Mouse (Mus musculus) neutrophil, adult 5-6 weeks (primary cell): Measurements from ENCODE around the gene Cxcr5. TPM values are rescaled to one million over a fixed set of nuclear protein-coding genes. Genes with fewer than 3 reads are reported as not detected.

Experiments
- ATAC-seq: fragments of 151-379, 151-347 bp; 2 replicates; pipeline ENCODE4 v1.8.0; 2017; ENCODE audit warnings: mild to moderate bottlenecking, moderate TSS enrichment; ENCODE audit not compliant: insufficient number of reproducible peaks, poor library complexity, low FRiP score, severe bottlenecking; ENCODE audit errors: extremely low read depth
- total RNA-seq: library from RNA; stranded (forward); fragments of 200-1000 nt; gene quantifications from 2 replicates; pipeline ENCODE4 v1.2.3, GENCODE M21; 2017

Gene Cxcr5
- total RNA-seq, 1 experiment from 2014 or later: 207 TPM

DNA sequence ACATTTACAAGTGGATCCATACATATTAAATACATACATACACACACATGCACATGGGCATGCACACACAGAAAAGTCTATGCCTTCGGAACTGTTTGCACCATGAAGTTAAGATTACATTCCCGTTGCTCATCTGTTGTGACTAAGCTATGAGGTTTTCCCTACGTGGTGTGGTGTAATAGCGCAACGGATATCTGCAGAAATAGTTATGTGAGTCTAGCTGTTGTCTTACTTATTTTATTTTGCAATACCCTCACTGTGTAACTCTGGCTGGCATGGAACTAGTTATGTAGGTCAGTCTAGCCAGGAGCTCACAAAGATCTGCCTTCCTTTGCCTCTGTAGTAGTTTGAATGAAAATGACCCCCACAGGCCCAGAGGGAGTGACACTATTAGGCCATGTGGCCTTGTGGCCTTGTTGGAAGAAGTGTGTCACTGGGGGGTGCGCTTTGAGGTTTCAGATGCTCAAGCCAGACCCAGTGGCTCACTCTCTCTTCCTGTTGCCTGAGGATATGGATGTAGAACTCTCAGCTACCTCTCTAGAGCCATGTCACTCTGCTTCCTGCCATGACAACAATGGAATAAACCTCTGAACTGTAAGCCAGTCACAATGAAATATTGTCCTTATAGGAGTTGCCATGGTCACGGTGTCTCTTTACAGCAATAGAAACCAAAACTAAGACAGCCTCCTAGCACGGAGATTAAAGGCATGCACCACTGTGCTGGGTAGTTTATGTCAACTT lies 13.1 kb downstream of the Cxcr5 start:
- ATAC-seq: peak; percentile 18

DNA sequence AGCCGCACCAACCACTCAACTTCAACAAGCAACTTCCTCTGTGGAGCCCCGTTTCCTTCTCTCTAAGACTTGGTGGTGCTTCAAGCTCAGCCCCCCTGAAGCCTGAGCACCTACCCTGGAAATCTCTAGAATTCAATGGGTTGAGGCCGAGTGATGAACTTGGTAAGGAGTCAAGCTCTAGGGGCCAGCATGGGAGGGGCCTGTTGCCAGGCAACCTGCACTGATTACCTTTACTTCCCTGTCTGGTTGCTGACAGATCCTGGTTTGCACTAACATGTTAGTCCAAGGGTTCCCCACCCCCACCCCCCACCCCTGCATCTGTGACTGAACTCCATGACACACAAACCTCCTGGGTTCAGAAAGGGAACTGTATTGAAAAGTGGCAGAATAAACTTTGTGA lies 16.7 kb downstream of the Cxcr5 start:
- ATAC-seq: peak; percentile 78

DNA sequence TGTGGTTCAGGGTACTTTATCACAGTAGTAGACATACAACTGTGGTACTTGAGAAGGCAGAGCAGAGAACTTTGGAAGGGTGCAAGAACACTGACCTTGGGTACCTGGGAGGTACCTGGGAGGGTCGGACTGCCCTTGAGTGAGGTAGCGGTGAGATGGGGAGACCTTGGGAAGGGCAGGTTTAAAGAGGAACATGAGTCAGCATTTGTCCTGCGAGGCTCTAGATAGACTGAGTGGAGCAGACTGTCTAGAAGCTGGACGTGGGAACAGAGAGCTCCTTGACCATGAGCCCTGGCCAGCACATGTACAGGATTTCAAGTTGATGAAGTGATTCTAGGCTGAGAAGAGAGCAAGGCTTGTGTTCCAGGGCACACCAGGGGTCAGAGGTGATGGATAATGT lies 19.3 kb downstream of the Cxcr5 start:
- ATAC-seq: no peak

DNA sequence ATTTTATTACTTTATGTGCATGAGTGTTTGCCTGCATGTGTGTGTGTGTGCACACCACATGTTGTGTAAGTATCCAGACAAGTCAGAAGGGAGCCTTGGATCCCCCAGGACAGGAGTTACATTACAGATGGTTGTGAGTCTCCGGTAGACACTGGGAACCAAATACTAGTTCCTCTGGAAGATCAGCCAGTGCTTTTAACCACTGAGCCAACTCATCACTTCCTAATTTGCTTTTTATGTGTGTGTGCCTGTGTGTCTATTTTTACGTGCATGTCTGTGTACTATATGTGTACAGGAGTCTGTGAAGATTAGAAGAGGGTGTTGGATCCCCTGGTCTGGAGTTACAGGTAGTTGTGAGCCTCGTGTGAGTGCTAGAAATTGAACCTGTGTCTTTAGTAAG lies 21.0 kb downstream of the Cxcr5 start:
- ATAC-seq: no peak

DNA sequence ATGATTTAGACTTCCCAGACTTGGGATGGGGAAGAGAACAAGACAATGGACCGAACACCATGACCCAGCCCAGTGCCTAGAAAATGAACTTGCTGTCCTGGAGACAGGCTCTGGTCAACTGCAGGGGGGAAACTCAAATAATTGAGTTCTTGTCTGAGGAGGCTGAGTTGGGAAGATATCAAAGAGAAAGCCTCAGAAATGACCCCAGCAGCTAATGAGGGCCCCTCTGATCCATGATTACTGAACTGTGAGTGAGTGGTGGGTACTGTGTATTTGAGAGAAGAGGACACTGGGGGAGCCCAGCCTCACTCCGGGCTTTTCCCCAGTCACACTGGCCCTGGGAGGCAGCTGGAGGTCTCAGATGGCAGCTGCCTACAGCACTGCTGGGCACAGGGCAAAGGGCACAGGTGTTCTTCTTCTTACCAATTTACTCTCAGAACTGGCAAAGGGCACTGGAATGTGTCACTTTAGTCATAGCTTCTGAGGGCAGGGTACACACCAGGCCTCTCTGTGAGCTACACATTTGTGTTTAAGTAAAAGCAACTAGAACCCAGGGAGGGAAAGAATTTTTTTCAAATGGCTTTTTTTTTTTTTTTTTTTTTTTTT lies 21.8 kb downstream of the Cxcr5 start:
- no peak for ATAC-seq

DNA sequence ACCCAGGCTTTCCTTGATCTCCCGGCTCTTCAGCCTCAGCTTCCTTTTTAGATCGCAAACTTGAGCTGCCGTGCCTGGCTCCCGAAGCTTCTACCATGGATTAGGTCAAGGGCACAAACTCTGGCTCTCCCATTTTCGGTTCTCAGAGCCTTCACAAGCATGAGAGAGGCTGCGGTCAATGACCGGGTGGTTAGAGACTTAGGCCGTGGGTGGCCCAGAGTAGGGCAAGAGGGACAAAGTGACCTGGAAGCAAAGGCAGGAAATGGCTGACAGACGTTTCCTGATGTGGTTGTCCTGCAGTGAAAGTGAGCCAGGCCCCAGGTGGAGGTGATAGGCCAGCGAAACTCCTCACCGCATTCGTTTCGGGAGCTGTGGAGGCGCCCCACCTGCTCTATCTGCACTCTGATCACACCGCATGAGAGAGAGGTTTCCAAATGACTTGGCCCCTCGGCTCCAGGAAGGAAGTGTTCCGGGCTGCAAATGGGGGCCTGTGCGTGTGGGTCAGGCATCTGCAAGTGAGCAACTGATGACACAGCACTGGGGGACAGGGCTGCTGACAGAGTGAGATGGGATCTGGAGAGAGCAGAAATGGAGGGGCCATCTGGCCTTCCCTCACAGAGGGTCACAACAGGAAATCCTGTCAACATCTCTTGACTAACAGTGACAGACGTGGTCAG lies 23.9 kb downstream of the Cxcr5 start:
- ATAC-seq: peak; percentile 19

DNA sequence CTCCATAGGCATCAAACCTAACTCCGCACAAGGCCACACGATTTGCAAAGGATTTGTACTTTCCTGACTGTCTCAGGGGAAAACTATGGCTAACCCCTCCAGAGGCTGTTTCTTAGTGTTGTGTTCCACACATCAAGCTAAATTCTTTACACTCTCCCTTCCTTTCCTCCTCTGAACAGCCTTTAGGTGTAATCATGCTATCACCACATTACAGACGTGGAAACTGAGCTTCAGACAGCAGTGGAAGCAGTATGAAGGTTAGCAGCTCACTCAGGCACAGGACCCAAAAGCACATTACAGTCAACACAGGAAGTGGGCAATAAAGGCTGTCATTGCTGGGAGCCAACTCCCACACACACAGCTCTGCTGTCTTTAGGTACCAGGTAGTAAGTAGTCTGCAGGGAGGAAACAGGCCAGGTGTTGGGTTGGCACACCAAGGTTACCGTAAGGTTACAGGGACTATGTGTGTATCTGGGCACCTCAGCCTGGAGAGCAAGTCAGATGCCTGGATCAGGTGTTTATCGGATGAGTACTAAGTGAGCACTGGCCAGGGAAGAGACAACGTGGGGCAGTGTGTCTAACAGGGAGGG lies 28.6 kb downstream of the Cxcr5 start:
- ATAC-seq: peak; percentile 74

DNA sequence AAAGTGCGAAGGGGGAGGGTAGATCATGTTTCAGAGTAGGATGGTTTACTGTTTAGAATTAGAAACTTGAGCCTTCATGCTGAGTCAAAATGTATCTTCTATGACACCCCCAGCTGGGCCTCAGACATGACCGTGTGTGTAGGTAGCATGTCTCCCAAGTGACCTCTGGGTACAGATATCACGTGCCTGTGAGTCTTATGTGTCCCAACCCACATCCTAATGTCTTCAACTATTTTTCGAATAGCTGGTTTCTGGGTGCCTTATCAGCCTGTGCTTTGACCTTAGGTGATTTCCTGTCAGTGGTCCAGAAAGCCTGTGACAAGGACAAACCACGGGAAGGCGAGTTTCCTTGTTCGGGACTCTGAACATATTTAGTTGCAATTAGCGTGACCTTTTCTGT lies 33.3 kb downstream of the Cxcr5 start:
- no peak for ATAC-seq

DNA sequence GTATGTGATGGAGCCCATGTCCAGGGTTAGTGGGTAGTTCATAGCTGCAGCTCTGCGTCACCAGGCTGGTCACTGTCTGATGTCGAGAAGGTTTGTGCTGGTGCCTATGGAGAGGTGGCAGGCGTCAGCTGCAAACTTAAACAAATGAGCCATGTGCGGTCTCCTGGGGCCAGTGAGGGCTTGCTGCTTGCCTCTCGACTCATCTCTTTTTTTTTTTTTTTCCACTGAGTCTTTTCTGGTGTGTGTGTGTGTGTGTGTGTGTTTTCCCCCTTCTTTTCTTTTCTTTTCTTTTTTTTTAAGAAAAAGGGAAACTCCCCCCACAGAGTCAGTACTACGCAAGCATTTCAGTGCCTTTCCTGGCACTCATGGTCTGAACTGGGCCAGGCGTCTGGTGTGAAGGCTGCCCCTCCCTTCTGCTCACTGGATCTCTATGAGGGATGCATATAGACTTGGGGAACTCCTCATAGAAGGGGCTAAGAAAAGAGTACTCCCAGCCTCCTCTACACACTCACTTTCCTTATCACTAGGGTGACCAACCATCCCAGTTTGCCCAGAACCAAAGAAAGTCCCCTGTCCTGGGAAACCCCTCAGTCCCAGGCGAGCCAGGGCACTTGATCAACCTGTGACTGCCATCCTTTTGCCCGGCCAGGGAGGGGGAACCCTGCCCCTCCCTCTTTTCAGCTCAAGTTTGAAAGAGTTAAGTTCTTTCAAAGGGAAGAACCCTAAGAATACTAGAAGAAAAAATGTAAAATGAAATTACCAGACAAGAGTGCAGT lies 35.2 kb downstream of the Cxcr5 start:
- ATAC-seq: peak; percentile 83

DNA sequence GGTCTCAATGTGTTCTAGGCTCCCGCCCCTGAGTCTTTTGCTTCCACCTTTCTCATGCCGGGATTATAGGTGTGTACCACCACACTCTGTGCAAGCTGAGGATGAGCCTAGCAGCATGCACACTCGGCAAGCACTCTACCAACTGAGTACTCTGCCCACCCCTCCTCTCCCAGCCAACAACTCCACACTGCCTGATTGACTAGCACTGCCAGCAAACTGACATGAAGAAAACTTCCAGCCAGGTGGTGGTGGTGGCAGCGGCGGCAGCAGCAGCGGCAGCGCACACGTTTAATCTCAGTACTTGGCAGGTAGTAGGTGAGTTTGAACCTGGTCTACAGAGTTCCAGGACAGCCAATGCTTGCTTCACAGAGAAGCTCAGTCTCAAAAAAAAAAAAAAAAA lies 36.1 kb downstream of the Cxcr5 start:
- ATAC-seq: no peak

DNA sequence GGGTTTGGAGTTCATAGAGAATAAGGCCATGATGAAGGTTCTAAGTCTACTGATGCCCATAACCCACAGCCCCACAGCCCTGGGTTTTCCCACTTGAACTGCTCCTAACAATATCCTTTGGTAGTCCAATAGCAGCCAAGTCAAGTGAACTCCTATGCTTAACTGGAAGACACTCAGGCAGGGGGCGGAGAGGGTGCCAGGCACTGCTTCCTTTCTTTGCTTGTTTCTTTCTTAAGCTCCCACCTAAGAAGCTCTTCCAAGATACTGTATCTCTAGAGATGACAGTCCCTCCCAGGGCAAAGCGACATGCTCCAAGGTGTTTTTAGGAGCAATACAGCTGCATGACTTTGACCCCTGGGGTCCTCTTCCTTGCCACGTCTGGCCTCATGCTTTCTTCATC lies 36.7 kb downstream of the Cxcr5 start:
- ATAC-seq: no peak

DNA sequence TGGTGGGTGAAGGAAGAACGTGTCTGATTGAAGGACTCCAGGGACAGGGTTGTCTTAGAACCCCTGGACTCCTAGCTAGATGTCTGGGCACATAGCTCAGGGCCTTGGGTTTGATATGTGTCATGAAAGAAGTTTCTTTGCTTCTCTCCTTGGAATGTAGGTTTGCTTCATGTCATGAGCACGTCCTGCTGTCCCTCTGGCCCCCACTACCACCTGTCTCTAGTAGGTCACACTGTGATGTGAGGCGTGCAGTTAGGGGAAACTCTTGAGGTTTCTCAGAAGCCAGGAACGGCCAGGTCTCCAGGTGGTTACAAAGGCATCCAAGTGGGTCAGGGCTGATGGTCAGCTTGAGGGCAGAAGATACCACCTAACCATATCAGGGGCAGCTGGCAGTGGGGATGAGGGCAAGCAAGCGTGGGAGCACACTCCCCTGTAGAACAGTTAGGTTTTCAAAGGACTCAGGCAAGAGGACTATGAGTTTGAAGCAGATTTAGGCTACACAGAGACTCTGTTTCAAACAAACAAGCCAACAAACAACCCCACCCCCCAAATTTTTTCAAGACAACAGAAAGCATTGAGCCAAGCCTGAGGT lies 37.3 kb downstream of the Cxcr5 start:
- ATAC-seq: no peak

DNA sequence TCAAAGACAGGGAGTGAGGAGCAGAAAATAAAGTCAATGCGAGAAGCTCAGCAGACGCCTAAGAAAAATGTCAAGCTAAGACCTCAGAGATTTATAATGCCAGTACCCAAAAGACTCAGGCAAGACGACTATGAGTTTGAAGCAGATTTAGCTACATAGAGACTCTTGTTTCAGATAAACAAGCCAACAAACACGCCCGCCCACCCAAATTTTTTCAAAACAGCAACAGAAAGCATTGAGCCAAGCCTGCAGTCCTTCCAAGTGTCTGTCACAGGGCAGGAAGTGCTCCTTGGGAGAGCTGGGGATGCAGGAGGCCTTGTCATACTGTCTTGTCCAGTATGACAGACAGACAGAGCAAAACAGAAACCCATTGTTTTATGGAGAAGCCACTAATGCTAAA lies 38.0 kb downstream of the Cxcr5 start:
- ATAC-seq: no peak

DNA sequence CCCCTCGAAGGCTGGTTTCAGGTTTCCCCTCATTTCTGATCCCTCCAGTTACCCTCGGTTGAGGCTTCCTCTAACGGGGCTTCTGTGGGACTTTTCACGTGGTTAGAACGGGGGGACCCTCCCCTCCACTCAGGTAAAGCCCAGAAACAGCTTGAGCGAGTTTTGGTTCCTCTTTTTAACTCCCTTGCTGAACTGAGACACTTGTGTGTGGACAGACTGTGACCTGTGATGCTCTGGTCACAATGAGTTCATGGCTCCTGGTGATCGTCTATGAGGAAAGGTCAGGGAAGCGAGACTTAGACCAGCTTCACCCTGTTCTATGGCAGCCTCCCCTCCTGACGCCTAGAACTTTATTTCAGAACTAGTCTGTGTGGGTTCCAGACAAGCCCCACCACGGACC lies 39.8 kb downstream of the Cxcr5 start:
- ATAC-seq: peak; percentile 43

DNA sequence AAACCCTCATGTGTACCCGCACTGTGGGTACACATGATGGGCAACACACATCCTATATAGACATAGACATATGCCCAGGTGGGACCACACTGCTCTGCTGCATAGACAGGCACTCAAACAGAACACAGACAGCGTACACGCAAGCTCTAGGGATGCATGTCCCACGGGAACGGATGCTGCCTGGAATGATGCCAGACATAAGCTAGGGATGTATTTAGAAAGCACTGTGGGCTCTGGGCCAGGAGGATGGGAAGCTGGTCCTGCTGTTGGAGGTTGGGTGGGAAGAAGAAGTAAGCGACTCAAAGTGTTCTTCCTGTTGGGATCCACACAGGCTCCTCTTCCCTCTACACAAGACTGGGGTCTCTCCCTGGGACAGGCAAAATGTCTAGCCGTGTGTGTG lies 43.6 kb downstream of the Cxcr5 start:
- ATAC-seq: no peak

DNA sequence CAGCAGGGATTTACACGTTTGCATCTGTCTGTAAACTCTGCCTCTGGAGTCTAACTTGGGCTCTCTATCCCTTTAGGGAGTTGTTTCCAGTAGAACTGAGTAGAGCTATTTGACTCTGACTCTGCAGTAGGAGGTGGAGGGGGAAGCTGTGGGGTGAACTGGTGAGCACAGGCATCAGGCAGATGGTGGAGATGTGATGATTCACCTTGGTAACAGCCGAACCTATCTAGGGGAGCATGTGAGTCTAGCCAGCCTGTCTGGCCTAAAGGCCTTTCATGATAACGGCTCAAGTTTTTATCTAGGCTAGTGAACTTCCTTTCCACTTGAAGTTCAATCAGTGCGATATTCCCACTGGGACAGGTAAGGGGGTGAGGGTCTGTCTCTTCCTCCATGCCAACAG lies 44.3 kb downstream of the Cxcr5 start:
- ATAC-seq: no peak

DNA sequence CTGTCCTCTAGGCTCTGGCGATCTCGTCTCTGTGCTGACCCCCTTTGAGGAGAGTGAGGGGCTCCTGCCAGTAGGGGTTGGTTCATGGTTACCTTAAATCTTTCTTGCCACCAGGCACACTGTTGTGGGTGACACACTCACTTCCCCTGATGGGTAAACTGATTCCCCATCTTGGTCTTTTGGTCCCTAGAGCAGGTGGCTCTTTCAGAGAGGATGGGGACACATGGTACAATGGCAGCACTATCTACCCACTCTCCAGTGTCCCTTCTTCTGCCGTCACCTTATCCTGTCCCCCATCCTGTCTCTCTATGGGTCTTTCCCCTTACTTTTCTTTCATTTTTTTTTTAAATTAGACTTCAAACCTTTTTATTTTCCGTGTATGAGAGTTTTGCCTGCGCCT lies 45.8 kb downstream of the Cxcr5 start:
- ATAC-seq: no peak

DNA sequence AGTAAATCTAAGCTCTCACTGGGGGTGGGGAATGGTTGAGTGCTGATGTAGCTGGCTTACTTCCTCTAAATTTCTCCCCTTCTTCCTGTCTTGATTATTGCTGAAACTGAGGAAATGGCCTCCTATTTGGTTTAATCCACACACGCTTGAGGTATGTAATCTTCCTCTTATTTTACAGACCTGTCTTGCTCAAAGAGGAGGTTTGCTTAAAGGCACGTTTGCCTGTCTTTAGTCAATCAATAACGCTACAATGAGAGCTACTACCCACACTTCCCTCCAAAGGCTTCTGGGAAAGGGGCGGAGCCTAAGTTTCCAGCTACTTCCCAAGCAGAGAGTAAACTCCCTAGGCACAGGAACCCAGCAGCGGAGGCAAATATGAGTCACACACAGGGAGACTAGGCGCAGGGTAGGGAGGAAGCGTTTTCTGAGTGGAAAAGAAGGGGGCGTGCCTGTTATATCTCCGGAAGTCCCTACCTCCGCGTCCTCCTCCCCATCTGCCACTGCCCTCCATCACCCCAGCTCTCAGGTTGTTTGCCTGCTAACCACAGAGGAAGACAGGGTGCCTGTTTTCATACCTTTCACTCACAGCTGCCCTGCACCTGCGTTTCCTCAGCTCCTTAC lies 46.4 kb downstream of the Cxcr5 start:
- peak; percentile 60 for ATAC-seq

DNA sequence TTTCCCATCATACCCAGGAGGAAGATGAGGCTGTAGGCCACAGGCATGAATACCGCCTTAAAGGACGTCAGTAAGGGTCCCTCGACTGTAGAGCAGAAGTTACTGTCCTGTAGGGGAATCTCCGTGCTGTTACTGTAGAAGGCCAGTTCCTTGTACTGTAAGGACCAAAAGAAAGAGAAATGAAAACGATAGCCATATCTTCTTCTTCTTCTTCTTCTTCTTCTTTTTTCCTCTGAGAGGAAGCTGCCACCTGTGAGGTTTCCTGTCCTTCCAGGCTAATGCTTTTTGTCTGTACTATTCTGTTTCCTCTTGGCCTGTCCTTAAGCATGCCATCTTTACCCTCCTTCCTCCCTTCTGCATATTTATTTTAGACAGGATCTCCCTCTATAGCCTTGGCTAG lies 47.5 kb downstream of the Cxcr5 start:
- ATAC-seq: no peak
